Mouse (Mus musculus): ENCODE measurements around the gene Rpl27. TPM values are rescaled to one million over a fixed set of nuclear protein-coding genes. Genes with fewer than 3 reads are reported as not detected.
A peak's percentile ranks its signal among the peaks of the same experiment; 100 is the strongest.
"Not testable (repeated sequence)": the region's sequence is repeated elsewhere in the genome, so short reads cannot be mapped to it uniquely, and the experiment has no call there.

Rpl27 gene
- total RNA-seq, 2 experiments from 2014 or later, result 33.9 to 45.4 TPM

DNA sequence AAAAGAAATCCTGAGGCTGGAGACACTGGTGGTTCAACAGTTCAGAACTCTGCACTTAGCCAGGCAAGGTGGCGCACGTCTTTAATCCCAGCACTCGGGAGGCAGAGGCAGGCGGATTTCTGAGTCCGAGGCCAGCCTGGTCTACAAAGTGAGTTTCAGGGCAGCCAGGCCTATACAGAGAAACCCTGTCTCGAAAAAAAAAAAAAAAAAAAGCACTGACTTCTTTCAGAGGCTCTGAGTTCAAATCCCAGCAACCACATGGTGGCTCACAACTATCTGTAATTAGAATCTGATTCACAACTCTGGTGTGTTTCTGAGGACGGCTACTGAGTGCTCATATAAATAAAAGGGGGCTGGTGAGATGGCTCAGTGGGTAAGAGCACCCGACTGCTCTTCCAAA is 4.8 kb downstream of the Rpl27 start:
- not testable (repeated sequence) for DNase-seq (ENCODE audit: low spot score)

DNA sequence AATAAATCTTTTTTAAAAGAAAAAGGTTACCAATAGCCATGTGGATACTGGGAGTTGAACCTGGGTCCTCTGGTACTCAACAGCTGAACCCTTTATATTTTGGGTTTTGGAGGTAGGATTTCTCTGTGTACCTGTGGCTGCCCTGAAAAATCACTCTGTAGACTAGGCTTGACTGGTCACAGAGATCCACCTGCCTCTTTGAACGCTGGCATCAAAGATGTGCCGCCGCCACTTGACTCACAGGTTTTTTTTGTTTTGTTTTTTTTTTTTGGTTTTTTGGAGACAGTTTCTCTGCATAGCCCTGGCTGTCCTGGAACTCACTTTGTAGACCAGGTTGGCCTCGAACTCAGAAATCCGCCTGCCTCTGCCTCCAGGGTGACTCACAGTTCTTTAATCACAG is 5.7 kb downstream of the Rpl27 start:
- DNase-seq (ENCODE audit: low spot score), result no peak

GRCm38 (mm10) chr11:101448274-101448746 is 6.2 kb downstream of the Rpl27 start, which contains the start of gene Ifi35:
Ifi35 (plus strand) TSS chr11:101448407.
- peak; percentile 85 for DNase-seq (ENCODE audit: low spot score)

GRCm38 (mm10) chr11:101448899-101449298 is 6.8 kb downstream of the Rpl27 start:
- DNase-seq (ENCODE audit: low spot score), result no peak

DNA sequence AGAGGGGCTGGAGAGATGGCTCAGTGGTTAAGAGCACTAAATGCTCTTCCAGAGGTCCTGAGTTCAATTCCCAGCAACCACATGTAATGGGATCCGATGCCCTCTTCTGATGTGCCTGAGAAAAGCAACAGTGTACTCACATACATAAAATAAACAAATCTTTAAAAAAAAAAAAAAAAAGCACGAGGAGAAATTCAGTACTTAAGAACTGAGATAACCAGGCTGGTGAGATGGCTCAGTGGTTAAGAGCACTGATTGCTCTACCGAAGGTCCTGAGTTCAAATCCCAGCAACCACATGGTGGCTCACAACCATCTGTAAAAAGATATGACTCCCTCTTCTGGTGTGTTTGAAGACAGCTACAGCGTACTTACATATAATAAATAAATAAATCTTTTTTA is 7.5 kb downstream of the Rpl27 start:
- not testable (repeated sequence) for DNase-seq (ENCODE audit: low spot score)

DNA sequence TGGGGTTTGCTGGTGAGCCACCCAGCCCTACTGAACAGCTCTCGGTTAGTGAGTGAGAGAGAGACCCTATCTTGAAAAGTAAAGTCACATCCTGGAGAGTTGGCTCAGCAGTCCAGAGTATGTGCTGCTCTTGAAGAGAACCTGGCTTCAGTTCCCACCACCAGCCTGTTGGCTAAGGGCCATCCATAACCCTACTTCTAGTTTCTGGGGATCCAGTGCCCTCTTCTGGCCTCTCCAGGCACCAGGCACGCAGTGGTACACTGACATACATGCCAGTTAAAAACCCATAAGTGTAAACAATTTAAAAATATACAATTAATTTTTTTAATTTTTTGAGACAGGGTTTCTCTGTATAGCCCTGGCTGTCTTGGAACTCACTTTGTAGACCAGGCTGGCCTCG is 8.3 kb downstream of the Rpl27 start:
- DNase-seq (ENCODE audit: low spot score), result no peak

GRCm38 (mm10) chr11:101451536-101451935 is 9.4 kb downstream of the Rpl27 start:
- no peak for DNase-seq (ENCODE audit: low spot score)

GRCm38 (mm10) chr11:101452093-101452774 is 10.1 kb downstream of the Rpl27 start:
- DNase-seq (ENCODE audit: low spot score), result no peak

- no peak for DNase-seq (ENCODE audit: low spot score)
Measured at GRCm38 (mm10) chr11:101454702-101455101, 12.6 kb downstream of the Rpl27 start.

GRCm38 (mm10) chr11:101455627-101456026 is 13.5 kb downstream of the Rpl27 start:
- no peak for DNase-seq (ENCODE audit: low spot score)

DNA sequence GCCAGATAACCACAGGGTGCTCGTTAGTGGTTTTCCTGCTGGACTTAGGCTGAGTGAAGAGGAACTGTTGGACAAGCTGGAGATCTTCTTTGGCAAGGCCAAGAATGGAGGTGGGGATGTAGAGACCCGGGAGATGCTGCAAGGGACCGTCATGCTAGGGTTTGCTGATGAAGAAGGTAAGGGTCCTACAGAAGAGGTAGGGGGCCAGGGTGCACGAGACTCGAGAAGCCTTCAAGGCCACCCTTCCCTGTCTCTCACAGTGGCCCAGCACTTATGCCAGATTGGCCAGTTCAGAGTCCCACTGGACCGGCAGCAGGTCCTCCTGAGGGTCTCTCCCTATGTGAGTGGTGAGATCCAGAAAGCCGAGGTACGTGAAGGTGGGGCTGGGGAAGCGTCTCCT is 15.5 kb downstream of the Rpl27 start:
- no peak for DNase-seq (ENCODE audit: low spot score)

GRCm38 (mm10) chr11:101458217-101458616 is 16.1 kb downstream of the Rpl27 start:
- DNase-seq (ENCODE audit: low spot score), result no peak

- no peak for DNase-seq (ENCODE audit: low spot score)
Measured at GRCm38 (mm10) chr11:101459716-101460115, 17.6 kb downstream of the Rpl27 start.

- DNase-seq (ENCODE audit: low spot score), result no peak
Measured at GRCm38 (mm10) chr11:101460321-101460720, 18.2 kb downstream of the Rpl27 start.

GRCm38 (mm10) chr11:101462141-101462540 is 20.0 kb downstream of the Rpl27 start:
- no peak for DNase-seq (ENCODE audit: low spot score)

- no peak for DNase-seq (ENCODE audit: low spot score)
Measured at GRCm38 (mm10) chr11:101462583-101463440, 20.7 kb downstream of the Rpl27 start.

DNA sequence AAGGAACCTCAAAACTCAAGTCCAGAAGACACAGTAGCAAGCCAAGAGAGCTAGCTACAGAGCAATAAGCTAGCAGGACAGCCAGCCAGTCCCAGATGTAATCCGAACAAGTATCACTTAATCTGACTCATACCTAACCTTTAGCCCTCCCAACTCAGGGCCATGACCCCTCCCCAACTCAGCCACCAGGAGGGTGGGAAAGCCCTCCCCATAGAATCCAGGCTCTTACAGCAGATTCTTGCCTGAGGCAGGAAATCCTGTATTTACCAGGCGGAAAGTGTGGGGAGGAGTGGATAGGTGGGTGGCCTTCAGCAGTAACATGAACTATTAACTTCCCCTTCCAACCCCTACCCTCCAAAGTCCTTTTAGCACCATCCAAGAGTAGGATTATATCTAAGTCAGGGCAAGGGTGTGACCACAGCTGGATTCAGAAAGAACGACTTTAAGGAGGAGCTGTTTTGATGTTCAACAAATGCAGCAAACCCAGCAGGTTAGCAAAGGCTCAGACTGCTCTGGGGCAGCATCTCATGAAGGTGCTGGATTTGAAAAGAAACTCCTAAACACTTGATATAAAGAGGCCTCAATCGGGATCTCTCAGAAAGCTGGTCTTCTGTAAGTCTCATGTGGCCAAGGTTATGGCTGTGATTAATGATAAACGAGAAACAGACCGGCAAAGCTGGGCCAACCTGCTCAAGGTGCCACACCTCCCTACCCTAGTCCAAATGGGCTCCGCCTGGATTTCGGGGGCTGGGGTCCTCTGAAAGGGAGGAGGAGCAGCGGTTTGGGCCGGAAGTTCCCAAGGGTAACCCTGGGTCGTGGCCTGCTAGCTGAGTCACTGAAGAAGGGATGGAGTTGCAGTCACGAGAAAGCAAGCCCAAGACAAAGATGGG is 22.4 kb downstream of the Rpl27 start, which contains the start of gene Rnd2:
Rnd2 (plus strand) TSS at position 789 of the 890 bp plus-strand sequence.
- no peak for DNase-seq (ENCODE audit: low spot score)

- peak; percentile 75 for DNase-seq (ENCODE audit: low spot score)
Measured at GRCm38 (mm10) chr11:101465101-101465868, 23.2 kb downstream of the Rpl27 start.

DNA sequence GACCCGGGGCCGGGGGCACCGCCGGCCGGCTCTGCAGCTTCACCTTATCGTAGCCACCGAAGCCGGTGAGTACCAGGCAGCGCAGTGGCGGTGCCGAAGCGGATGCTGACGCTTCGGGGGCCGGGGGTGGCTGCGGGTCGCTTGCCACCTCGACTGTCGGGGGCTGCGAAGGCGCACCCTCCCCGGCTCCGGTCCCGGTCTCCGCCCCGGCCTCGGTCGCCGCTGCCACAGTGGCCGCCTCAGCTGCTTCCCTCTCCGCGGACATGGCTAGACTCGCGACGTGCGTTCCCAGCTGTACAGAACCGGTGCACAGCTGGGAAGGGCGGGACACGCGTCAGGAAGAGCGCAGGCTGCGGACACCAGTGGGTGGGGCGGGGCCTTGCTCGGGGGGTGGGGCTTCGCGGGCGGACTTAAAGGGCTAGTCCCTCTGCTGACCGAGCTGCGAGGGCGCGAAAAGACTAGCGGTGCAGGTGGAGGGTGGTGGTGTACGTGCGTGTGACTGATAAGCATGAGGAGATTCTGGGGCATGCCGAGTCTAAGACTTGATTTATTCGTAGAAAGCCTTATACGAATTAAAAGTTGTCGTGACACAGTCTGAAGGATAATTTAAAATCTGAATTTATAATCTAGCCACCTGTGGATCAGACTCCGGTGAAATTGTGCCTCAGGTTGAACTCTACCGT is 23.9 kb downstream of the Rpl27 start, which contains the start of gene Vat1:
Vat1 (minus strand) TSS at position 362 of the 683 bp plus-strand sequence.
- DNase-seq (ENCODE audit: low spot score), result peak; percentile 63

GRCm38 (mm10) chr11:101466552-101466950 is 24.5 kb downstream of the Rpl27 start:
- not testable (repeated sequence) for DNase-seq (ENCODE audit: low spot score)
